ENCODE assay signal across 9 mouse cellular contexts in genomic region chr7:28398000-28398399, GRCm38 (mm10). TPM values are rescaled to one million over a fixed set of nuclear protein-coding genes. Genes with fewer than 3 reads are reported as not detected.
DNase-seq lines count a peak whose midpoint lies in the region; ATAC-seq lines count a peak whose summit lies in the region.
"Had no signal": no experiment of that assay in that cellular context is flagged by ENCODE, and none has a peak within 500 bp of the region (broad histone marks: within the 10 kb centered on the region; RNA-seq: fewer than 3 reads in every experiment).

No protein-coding gene starts in this region.

- H3K27ac ChIP-seq in hindbrain, embryonic 14.5 days, result no peak overlapping the region
- H3K27ac ChIP-seq in hindbrain, embryonic 13.5 days, result no peak overlapping the region
- H3K27ac ChIP-seq: embryonic facial prominence, embryonic 15.5 days had no signal

- H3K9me3 ChIP-seq in hindbrain, embryonic 14.5 days (ENCODE audit: control insufficient read depth, low read length), result no peaks in the 10 kb centered on the region
- H3K9me3 ChIP-seq in hindbrain, embryonic 13.5 days, result no peaks in the 10 kb centered on the region
- H3K9me3 ChIP-seq: embryonic facial prominence, embryonic 15.5 days had no signal

- 74% methylated on average over 3 of the region's 3 CpGs for WGBS in hindbrain, embryonic 14.5 days
- 64% methylated on average over 3 of the region's 3 CpGs for WGBS in hindbrain, embryonic 13.5 days

- ATAC-seq in hindbrain, embryonic 14.5 days (ENCODE audit: low FRiP score), result no peak
- no peak for ATAC-seq in hindbrain, embryonic 13.5 days (ENCODE audit: low FRiP score)

- DNase-seq in hindbrain, embryonic 14.5 days (ENCODE audit: low spot score), result peak; percentile 62
- peak; percentile 69 for DNase-seq in lung, postnatal 10 days
- no peak for DNase-seq in lung, postnatal 14 days
- DNase-seq in MN1 (ENCODE audit: low spot score), result peak; percentile 59
- peak; percentile 49 for DNase-seq in retina, postnatal 1 day
- DNase-seq in right cerebral cortex, adult 2 months (ENCODE audit: low spot score in 2 of 2), result no peak
- DNase-seq: adrenal gland, postnatal 10 days had no signal

- H3K9ac ChIP-seq in hindbrain, embryonic 14.5 days, result no peak overlapping the region
- no peak overlapping the region for H3K9ac ChIP-seq in hindbrain, embryonic 13.5 days
- H3K9ac ChIP-seq: embryonic facial prominence, embryonic 15.5 days had no signal

- peaks cover 10% of the 10 kb centered on the region; the same call in 1 of the 2 replicates for H3K4me1 ChIP-seq in hindbrain, embryonic 14.5 days (replicated peaks; ENCODE audit: control insufficient read depth, insufficient read depth, low read length)
- H3K4me1 ChIP-seq in hindbrain, embryonic 13.5 days (replicated peaks), result peaks cover 16% of the 10 kb centered on the region

- no peak overlapping the region for H3K4me3 ChIP-seq in hindbrain, embryonic 14.5 days (replicated peaks; ENCODE audit: low read length)
- no peak overlapping the region for H3K4me3 ChIP-seq in hindbrain, embryonic 13.5 days
- H3K4me3 ChIP-seq: embryonic facial prominence, embryonic 15.5 days had no signal

- H3K27me3 ChIP-seq in hindbrain, embryonic 14.5 days (ENCODE audit: control insufficient read depth, insufficient read depth, low read length), result no peaks in the 10 kb centered on the region
- H3K27me3 ChIP-seq in hindbrain, embryonic 13.5 days, result no peaks in the 10 kb centered on the region
- H3K27me3 ChIP-seq: embryonic facial prominence, embryonic 15.5 days had no signal

- peaks cover 87% of the 10 kb centered on the region for H3K36me3 ChIP-seq in hindbrain, embryonic 14.5 days (replicated peaks; ENCODE audit: control insufficient read depth, insufficient read depth)
- H3K36me3 ChIP-seq in hindbrain, embryonic 13.5 days, result peaks cover 75% of the 10 kb centered on the region

- H3K4me2 ChIP-seq in hindbrain, embryonic 14.5 days (replicated peaks), result no peak overlapping the region
- H3K4me2 ChIP-seq in hindbrain, embryonic 13.5 days, result no peak overlapping the region
- H3K4me2 ChIP-seq: embryonic facial prominence, embryonic 15.5 days had no signal

RNA-seq across cellular contexts. Expression of gene Paf1, which starts 5.2 kb away (rescaled TPM):
- polyA plus RNA-seq in hindbrain, embryonic 14.5 days (2014; fragmentation: Nextera tagmentation; extraction: Ambion mirVana), result 73.9 and 74.3 TPM in 2 replicates
- 93.0 and 100 TPM in 2 replicates for polyA plus RNA-seq in hindbrain, embryonic 13.5 days (2015; fragmentation: Nextera tagmentation; extraction: Ambion mirVana)

RNA-seq across cellular contexts. Expression of gene Med29, which starts 5.5 kb away (rescaled TPM):
- polyA plus RNA-seq in hindbrain, embryonic 14.5 days (2014; fragmentation: Nextera tagmentation; extraction: Ambion mirVana), result 39.2 and 44.5 TPM in 2 replicates
- 43.7 and 44.8 TPM in 2 replicates for polyA plus RNA-seq in hindbrain, embryonic 13.5 days (2015; fragmentation: Nextera tagmentation; extraction: Ambion mirVana)

RNA-seq across cellular contexts. Expression of gene Zfp36, which starts 17.9 kb away (rescaled TPM):
- polyA plus RNA-seq in hindbrain, embryonic 14.5 days (2014; fragmentation: Nextera tagmentation; extraction: Ambion mirVana), result 3.0 and 3.7 TPM in 2 replicates
- polyA plus RNA-seq in hindbrain, embryonic 13.5 days (2015; fragmentation: Nextera tagmentation; extraction: Ambion mirVana), result 4.6 and 4.9 TPM in 2 replicates

RNA-seq across cellular contexts. Expression of gene Plekhg2, which starts 25.6 kb away (rescaled TPM):
- polyA plus RNA-seq in hindbrain, embryonic 14.5 days (2014; fragmentation: Nextera tagmentation; extraction: Ambion mirVana), result 21.5 and 25.5 TPM in 2 replicates
- polyA plus RNA-seq in hindbrain, embryonic 13.5 days (2015; fragmentation: Nextera tagmentation; extraction: Ambion mirVana), result 32.0 and 34.6 TPM in 2 replicates

RNA-seq across cellular contexts. Expression of gene Gmfg, which starts 39.2 kb away (rescaled TPM):
- 4.7 and 6.6 TPM in 2 replicates for polyA plus RNA-seq in hindbrain, embryonic 14.5 days (2014; fragmentation: Nextera tagmentation; extraction: Ambion mirVana)
- 5.2 and 5.3 TPM in 2 replicates for polyA plus RNA-seq in hindbrain, embryonic 13.5 days (2015; fragmentation: Nextera tagmentation; extraction: Ambion mirVana)

Comparison
In these comparisons a context has a peak if more than half of its experiments do, and no peak if none do; other contexts are left out.
1. DNase-seq: peak in hindbrain, embryonic 14.5 days (single experiment), lung, postnatal 10 days (single experiment), MN1 (single experiment) and retina, postnatal 1 day (single experiment); none in lung, postnatal 14 days (single experiment) and right cerebral cortex, adult 2 months (0 of 2).